Mouse (Mus musculus) liver, embryonic 14.5 days (tissue): Measurements from ENCODE around the gene Dhrs9. TPM values are rescaled to one million over a fixed set of nuclear protein-coding genes. Genes with fewer than 3 reads are reported as not detected.

ENCODE experiments used
- ATAC-seq: fragments of 200-750 bp; cut with Nextera tagmentation; 2 replicates; pipeline ENCODE4 v1.8.0; 2017; ENCODE audit warnings: moderate number of reproducible peaks, mild to moderate bottlenecking, moderate library complexity; ENCODE audit not compliant: insufficient read depth
- DNase-seq, 3 experiments: peaks; one replicate each; pipeline ENCODE4 v3.0.0-alpha.2; 2012 to 2013; ENCODE audit warnings: low read depth in 3 of 3, low spot score in 3 of 3
- H3K27ac ChIP-seq: fragments of 300-500 bp; sonication (generic); 2 replicates; pipeline ENCODE4 v1.5.1; 2014; ENCODE audit warnings: moderate library complexity, mild to moderate bottlenecking, control low read depth, inconsistent platforms
- H3K27me3 ChIP-seq: fragments of 300-500 bp; sonication (generic); 2 replicates; pipeline ENCODE4 v1.6.1; 2014; ENCODE audit warnings: mild to moderate bottlenecking, low read length, moderate library complexity; ENCODE audit not compliant: control insufficient read depth, insufficient read depth
- H3K36me3 ChIP-seq: fragments of 300-500 bp; sonication (generic); replicated peaks from 2 replicates; pipeline ENCODE4 v1.6.1; 2014; ENCODE audit warnings: low read depth; ENCODE audit not compliant: control insufficient read depth, insufficient read depth
- H3K4me1 ChIP-seq, 2 experiments: fragments of 200-500 bp in 1 of 2; fragments of 300-500 bp in 1 of 2; sonication (generic) in 1 of 2; replicated peaks; 2 replicates each; pipeline ENCODE4 v1.6.1; 2012 to 2014; ENCODE audit warnings: antibody characterized with exemption in 1 of 2, inconsistent platforms in 1 of 2, low read length in 1 of 2; ENCODE audit not compliant: control insufficient read depth in 2 of 2, insufficient read depth in 2 of 2
- H3K4me2 ChIP-seq: fragments of 300-500 bp; sonication (generic); 2 replicates; pipeline ENCODE4 v1.6.1; 2014; ENCODE audit warnings: low read depth, mild to moderate bottlenecking, control low read depth, moderate library complexity
- H3K4me3 ChIP-seq, 2 experiments: fragments of 200-500 bp in 1 of 2; fragments of 300-500 bp in 1 of 2; sonication (generic) in 1 of 2; 2 replicates each; pipeline ENCODE4 v1.5.1; 2012 to 2014; ENCODE audit warnings: low read depth in 2 of 2, low read length in 2 of 2, mild to moderate bottlenecking in 2 of 2, control low read depth in 1 of 2, inconsistent platforms in 1 of 2, moderate library complexity in 1 of 2; ENCODE audit not compliant: insufficient read depth in 1 of 2
- H3K9ac ChIP-seq: fragments of 300-500 bp; sonication (generic); replicated peaks from 2 replicates; pipeline ENCODE4 v1.6.1; 2014; ENCODE audit warnings: mild to moderate bottlenecking, control low read depth, moderate library complexity
- H3K9me3 ChIP-seq: fragments of 300-500 bp; sonication (generic); 2 replicates; pipeline ENCODE4 v1.6.1; 2016; ENCODE audit warnings: low read length, mixed read lengths; ENCODE audit not compliant: control insufficient read depth
- CTCF ChIP-seq: IDR thresholded peaks from 2 replicates; pipeline ENCODE4 v1.5.1; 2016; ENCODE audit warnings: antibody characterized with exemption, low read depth, control low read depth
- EP300 ChIP-seq: IDR thresholded peaks from 2 replicates; pipeline ENCODE4 v1.6.1; 2016; ENCODE audit warnings: antibody characterized with exemption, low read depth
- WGBS: fragments of 180-500 bp; shearing (Covaris S2); extraction: QIAGEN DNeasy Blood & Tissue Kit; methylation state at CpG from one replicate; pipeline ENCODE4 v1.1.7; 2014; ENCODE audit not compliant: insufficient replicate concordance; 5-methylcytosine and 5-hydroxymethylcytosine counted together
- polyA plus RNA-seq, 2 experiments: library from polyadenylated mRNA; depleted of rRNA in 1 of 2; stranded (reverse) in 1 of 2; unstranded in 1 of 2; fragments of >200 nt; fragmentation: Nextera tagmentation in 1 of 2; extraction: Ambion mirVana in 1 of 2; gene quantifications; 2 replicates each; pipeline versions ENCODE4 v1.2.1 to v1.2.3; 2012 to 2014

Dhrs9 gene
- polyA plus RNA-seq, 2 experiments = 0.18 to 0.44 TPM

DNA sequence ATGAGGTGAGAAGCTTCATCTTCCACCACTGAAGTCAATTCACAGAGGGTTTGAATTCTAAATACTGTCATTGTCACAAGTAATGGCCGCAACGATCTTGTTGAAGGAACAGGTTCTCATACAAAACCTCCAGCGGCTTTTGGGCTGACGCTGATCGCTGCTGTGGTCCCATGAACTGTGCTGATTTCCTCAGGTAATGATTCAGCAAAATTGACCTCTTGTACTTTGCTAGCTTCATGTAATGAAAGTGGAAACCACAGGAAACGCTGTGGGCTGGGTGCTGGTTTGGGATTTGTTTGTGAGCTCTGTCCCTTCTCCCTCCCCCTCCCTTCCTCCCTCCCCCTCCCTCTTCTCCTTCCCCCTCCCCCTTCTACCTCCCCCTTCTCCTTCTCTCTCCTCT lies 34.8 kb downstream of the Dhrs9 start:
- no peak for ATAC-seq
- no peak overlapping the region for H3K4me2 ChIP-seq
- H3K9me3 ChIP-seq = no peaks in the 10 kb centered on the region
- no peaks in the 10 kb centered on the region for H3K27me3 ChIP-seq
- no peaks in the 10 kb centered on the region for H3K36me3 ChIP-seq
- H3K4me3 ChIP-seq = no peak overlapping the region
- DNase-seq = peak in 1 of 3 experiments; percentile 1
- H3K4me1 ChIP-seq = peaks cover 0 to 4% of the 10 kb centered on the region in 2 experiments; a peak in 1 of 4 replicates
- TF ChIP-seq EP300 (no peak), CTCF (no peak)
- 15% methylated on average over 6 of the region's 6 CpGs for WGBS
- no peak overlapping the region for H3K9ac ChIP-seq
- no peak overlapping the region for H3K27ac ChIP-seq

DNA sequence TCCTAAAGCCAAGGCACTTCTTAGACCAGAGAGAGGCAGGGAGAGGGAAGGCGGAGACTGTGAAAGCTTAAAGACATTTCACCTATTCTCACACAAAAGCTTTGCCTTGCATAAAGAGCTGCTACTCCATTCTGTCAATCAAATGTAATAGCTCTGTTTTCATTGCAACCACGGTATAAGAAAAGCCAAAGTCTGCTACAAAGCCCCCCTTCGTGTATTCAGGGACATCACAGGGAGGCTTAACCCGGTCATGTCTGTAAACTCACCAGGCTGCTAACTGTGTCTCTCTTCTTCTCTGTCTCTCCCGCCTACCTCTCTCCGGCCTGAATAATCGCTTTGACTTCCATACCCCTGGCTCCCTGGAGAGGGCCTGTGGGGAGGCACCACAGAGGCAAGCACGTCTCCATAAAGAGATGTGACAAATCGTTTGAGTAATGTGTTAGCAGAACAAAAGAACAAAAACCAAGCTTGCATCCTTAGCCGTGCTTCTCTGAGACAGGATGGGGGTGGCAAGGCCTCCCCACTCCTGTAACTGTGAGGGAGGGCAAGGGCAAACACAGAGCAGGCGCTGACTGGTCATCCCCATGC lies 38.1 kb downstream of the Dhrs9 start:
- TF ChIP-seq EP300 (no peak), CTCF (no peak)
- ATAC-seq (no peak), DNase-seq (no peak)
- H3K9me3 ChIP-seq = no peaks in the 10 kb centered on the region
- H3K9ac ChIP-seq = no peak overlapping the region
- H3K4me3 ChIP-seq = no peak overlapping the region
- H3K27me3 ChIP-seq = no peaks in the 10 kb centered on the region
- H3K27ac ChIP-seq = no peak overlapping the region
- no peak overlapping the region for H3K4me2 ChIP-seq
- WGBS = 22% methylated on average over 11 of the region's 11 CpGs
- H3K36me3 ChIP-seq = no peaks in the 10 kb centered on the region
- H3K4me1 ChIP-seq = peaks cover 0 to 2% of the 10 kb centered on the region in 2 experiments; a peak in 1 of 4 replicates

DNA sequence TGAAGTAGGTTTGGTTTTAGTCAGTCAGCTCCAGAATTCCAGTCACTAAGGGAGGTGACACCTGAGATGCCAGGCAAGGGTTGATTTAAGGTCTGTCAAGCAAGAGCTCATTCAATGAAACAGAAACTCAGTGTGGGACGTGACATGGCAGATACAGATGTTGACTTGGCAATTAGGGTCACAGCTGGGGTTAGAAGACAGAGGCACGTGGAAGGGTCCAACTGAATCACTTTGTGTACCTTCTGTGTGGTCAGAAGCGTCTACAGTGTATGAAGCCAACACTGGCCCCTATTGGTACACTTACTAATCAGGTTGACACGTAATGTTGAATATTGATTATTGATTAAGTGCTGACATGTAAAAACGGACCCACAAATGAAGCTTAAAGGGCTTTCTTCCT lies 44.6 kb downstream of the Dhrs9 start:
- Histone ChIP-seq H3K4me1 (0 out of 4 replicates have a peak, but pooled peaks cover 0 to 2% of the 10 kb centered on the region in 2 experiments), H3K27me3 (no peaks in the 10 kb centered on the region), H3K4me3 (no peak overlapping the region), H3K27ac (no peak overlapping the region), H3K9me3 (no peaks in the 10 kb centered on the region), H3K4me2 (no peak overlapping the region), H3K36me3 (no peaks in the 10 kb centered on the region), H3K9ac (no peak overlapping the region)
- no peak for TF ChIP-seq CTCF
- TF ChIP-seq EP300 = no peak
- WGBS = 43% methylated on average over 5 of the region's 5 CpGs
- ATAC-seq (no peak), DNase-seq (no peak)

DNA sequence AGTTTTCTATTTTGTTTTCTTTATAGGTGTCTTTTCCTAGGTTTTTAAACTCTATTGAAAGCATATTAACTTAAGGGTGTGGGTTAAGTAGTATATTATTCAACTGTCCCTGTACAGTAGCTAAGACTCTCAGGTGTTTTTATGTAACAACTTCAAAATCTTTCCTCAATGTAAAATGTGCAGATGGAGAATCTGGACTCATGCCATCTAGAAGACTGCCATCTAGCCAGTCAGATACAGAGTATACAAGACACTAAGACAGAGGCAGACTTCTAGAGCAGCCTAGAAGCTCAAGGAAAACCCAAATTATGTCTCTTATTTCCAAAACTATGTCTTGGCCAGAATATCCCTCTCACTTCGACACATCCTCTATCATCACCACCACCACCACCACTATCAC lies 45.8 kb downstream of the Dhrs9 start:
- no peak for TF ChIP-seq CTCF
- no peak for TF ChIP-seq EP300
- Histone ChIP-seq H3K4me3 (no peak overlapping the region), H3K4me1 (0 out of 4 replicates have a peak, but pooled peaks cover 0 to 2% of the 10 kb centered on the region in 2 experiments), H3K27ac (no peak overlapping the region), H3K4me2 (no peak overlapping the region), H3K9ac (no peak overlapping the region), H3K36me3 (no peaks in the 10 kb centered on the region), H3K27me3 (no peaks in the 10 kb centered on the region), H3K9me3 (no peaks in the 10 kb centered on the region)
- 49% methylated on average over 1 of the region's 1 CpGs for WGBS
- ATAC-seq (no peak), DNase-seq (no peak)

DNA sequence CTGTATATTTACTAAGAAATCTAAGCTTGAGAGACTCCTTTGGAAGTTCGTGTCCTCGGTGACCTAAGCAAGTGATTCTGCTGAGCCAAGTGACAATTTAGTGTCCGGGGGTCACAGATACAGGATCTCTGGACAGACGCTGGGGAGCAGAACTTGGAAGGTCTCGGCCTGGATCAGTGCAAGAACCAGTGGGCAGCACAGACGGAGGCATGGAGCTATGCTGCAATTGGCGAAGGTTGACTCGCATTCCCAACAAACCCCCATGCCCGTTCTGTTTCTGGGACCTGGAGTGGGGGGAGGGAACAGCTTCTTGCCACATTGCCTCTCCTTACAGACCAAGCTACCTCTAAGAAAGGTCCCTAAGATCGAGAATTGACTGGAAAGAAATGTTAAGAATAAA lies 46.9 kb downstream of the Dhrs9 start:
- TF ChIP-seq CTCF (no peak), EP300 (no peak)
- DNase-seq (no peak), ATAC-seq (no peak)
- WGBS = 66% methylated on average over 10 of the region's 10 CpGs
- Histone ChIP-seq H3K4me3 (no peak overlapping the region), H3K4me1 (0 out of 4 replicates have a peak, but pooled peaks cover 0 to 2% of the 10 kb centered on the region in 2 experiments), H3K27me3 (no peaks in the 10 kb centered on the region), H3K27ac (no peak overlapping the region), H3K9me3 (no peaks in the 10 kb centered on the region), H3K4me2 (no peak overlapping the region), H3K36me3 (no peaks in the 10 kb centered on the region), H3K9ac (no peak overlapping the region)
